Mouse (Mus musculus) heart, embryonic 13.5 days (tissue): ENCODE data around the gene Stk33. TPM values are rescaled to one million over a fixed set of nuclear protein-coding genes. Genes with fewer than 3 reads are reported as not detected.

Experiments used
- ATAC-seq: fragments of 200-750 bp; cut with Nextera tagmentation; 2 replicates; pipeline ENCODE4 v1.8.0; 2017; ENCODE audit warnings: moderate TSS enrichment; ENCODE audit not compliant: insufficient number of reproducible peaks, low FRiP score, low TSS enrichment; ENCODE audit errors: extremely low read depth
- H3K27ac ChIP-seq: fragments of 300-500 bp; sonication (generic); replicated peaks from 2 replicates; pipeline ENCODE4 v1.5.1; 2015; ENCODE audit warnings: moderate library complexity, mild to moderate bottlenecking, inconsistent platforms
- H3K27me3 ChIP-seq: fragments of 300-500 bp; sonication (generic); replicated peaks from 2 replicates; pipeline ENCODE4 v1.6.1; 2015; ENCODE audit warnings: mild to moderate bottlenecking, inconsistent platforms
- H3K36me3 ChIP-seq: fragments of 300-500 bp; sonication (generic); 2 replicates; pipeline ENCODE4 v1.6.1; 2015; ENCODE audit warnings: mild to moderate bottlenecking, inconsistent platforms
- H3K4me1 ChIP-seq: fragments of 300-500 bp; sonication (generic); 2 replicates; pipeline ENCODE4 v1.6.1; 2015; ENCODE audit warnings: inconsistent platforms
- H3K4me2 ChIP-seq: fragments of 300-500 bp; sonication (generic); 2 replicates; pipeline ENCODE4 v1.6.1; 2015; ENCODE audit warnings: inconsistent platforms, mild to moderate bottlenecking, moderate library complexity
- H3K4me3 ChIP-seq: fragments of 300-500 bp; sonication (generic); 2 replicates; pipeline ENCODE4 v1.5.1; 2015; ENCODE audit warnings: moderate library complexity, mild to moderate bottlenecking, inconsistent platforms
- H3K9ac ChIP-seq: fragments of 300-500 bp; sonication (generic); 2 replicates; pipeline ENCODE4 v1.6.1; 2015; ENCODE audit warnings: inconsistent platforms, mild to moderate bottlenecking, moderate library complexity
- H3K9me3 ChIP-seq: fragments of 300-500 bp; sonication (generic); 2 replicates; pipeline ENCODE4 v1.6.1; 2016; ENCODE audit warnings: inconsistent platforms
- WGBS: fragments of 180-500 bp; shearing (Covaris S2); methylation state at CpG from one replicate; pipeline ENCODE4 v1.1.7; 2015; ENCODE audit warnings: mixed read lengths; 5-methylcytosine and 5-hydroxymethylcytosine counted together
- polyA plus RNA-seq: library from polyadenylated mRNA; unstranded; fragments of >200 nt; fragmentation: Nextera tagmentation; extraction: Ambion mirVana; gene quantifications from 2 replicates; pipeline ENCODE4 v1.2.1, GENCODE M21; 2015

Gene Stk33
- polyA plus RNA-seq, 1 experiment from 2014 or later = 0.11 TPM

- peaks cover 4% of the 10 kb centered on the region; the same call in 1 of the 2 replicates for H3K4me1 ChIP-seq
- no peak overlapping the region for H3K4me3 ChIP-seq
- no peaks in the 10 kb centered on the region for H3K36me3 ChIP-seq
- no peaks in the 10 kb centered on the region for H3K9me3 ChIP-seq
- no peak overlapping the region for H3K9ac ChIP-seq
- no peaks in the 10 kb centered on the region; the same call in 1 of the 2 replicates for H3K27me3 ChIP-seq
- no peak overlapping the region for H3K27ac ChIP-seq
- no peak overlapping the region for H3K4me2 ChIP-seq
- ATAC-seq = no peak
- 84% methylated on average over 4 of the region's 4 CpGs for WGBS
These were observed 156.8 kb downstream of the Stk33 start for GRCm38 (mm10) chr7:109282106-109282505.

- H3K27ac ChIP-seq = no peak overlapping the region
- H3K4me1 ChIP-seq = peaks cover 9% of the 10 kb centered on the region; the same call in 1 of the 2 replicates
- H3K4me3 ChIP-seq = no peak overlapping the region
- H3K36me3 ChIP-seq = no peaks in the 10 kb centered on the region
- WGBS = 63% methylated on average over 3 of the region's 3 CpGs
- no peak overlapping the region for H3K4me2 ChIP-seq
- H3K9me3 ChIP-seq = no peaks in the 10 kb centered on the region
- peaks cover 9% of the 10 kb centered on the region; the same call in 1 of the 2 replicates for H3K27me3 ChIP-seq
- no peak for ATAC-seq
- no peak overlapping the region for H3K9ac ChIP-seq
These were observed 162.3 kb downstream of the Stk33 start for GRCm38 (mm10) chr7:109276622-109277021.

- H3K9ac ChIP-seq = no peak overlapping the region
- H3K9me3 ChIP-seq = no peaks in the 10 kb centered on the region
- H3K27me3 ChIP-seq = peaks cover 9% of the 10 kb centered on the region; the same call in 1 of the 2 replicates
- no peaks in the 10 kb centered on the region for H3K36me3 ChIP-seq
- H3K4me3 ChIP-seq = no peak overlapping the region
- H3K4me2 ChIP-seq = no peak overlapping the region
- 63% methylated on average over 4 of the region's 4 CpGs for WGBS
- peaks cover 9% of the 10 kb centered on the region; the same call in 1 of the 2 replicates for H3K4me1 ChIP-seq
- no peak for ATAC-seq
- H3K27ac ChIP-seq = no peak overlapping the region
These were observed 163.0 kb downstream of the Stk33 start for GRCm38 (mm10) chr7:109275901-109276300.

- H3K27ac ChIP-seq = no peak overlapping the region
- H3K4me1 ChIP-seq = peaks cover 9% of the 10 kb centered on the region; the same call in 1 of the 2 replicates
- H3K27me3 ChIP-seq = peaks cover 9% of the 10 kb centered on the region
- no peaks in the 10 kb centered on the region for H3K9me3 ChIP-seq
- WGBS = 80% methylated on average over 3 of the region's 3 CpGs
- ATAC-seq = no peak
- no peak overlapping the region for H3K9ac ChIP-seq
- no peaks in the 10 kb centered on the region for H3K36me3 ChIP-seq
- H3K4me3 ChIP-seq = no peak overlapping the region
- no peak overlapping the region for H3K4me2 ChIP-seq
These were observed 163.7 kb downstream of the Stk33 start for GRCm38 (mm10) chr7:109275151-109275550.

GRCm38 (mm10) chr7:109274289-109274688 lies 164.6 kb downstream of the Stk33 start:
- H3K27me3 ChIP-seq = peaks cover 9% of the 10 kb centered on the region; the same call in 1 of the 2 replicates
- H3K36me3 ChIP-seq = no peaks in the 10 kb centered on the region
- no peak overlapping the region for H3K27ac ChIP-seq
- H3K9me3 ChIP-seq = no peaks in the 10 kb centered on the region
- no peak for ATAC-seq
- no peak overlapping the region for H3K4me3 ChIP-seq
- H3K4me2 ChIP-seq = no peak overlapping the region
- H3K9ac ChIP-seq = no peak overlapping the region
- WGBS = 49% methylated on average over 3 of the region's 3 CpGs
- peaks cover 9% of the 10 kb centered on the region; the same call in 1 of the 2 replicates for H3K4me1 ChIP-seq

- H3K27me3 ChIP-seq = peaks cover 12% of the 10 kb centered on the region
- no peaks in the 10 kb centered on the region for H3K36me3 ChIP-seq
- no peak overlapping the region for H3K9ac ChIP-seq
- H3K4me1 ChIP-seq = no peaks in the 10 kb centered on the region
- ATAC-seq = no peak
- 74% methylated on average over 4 of the region's 4 CpGs for WGBS
- H3K27ac ChIP-seq = no peak overlapping the region
- H3K4me2 ChIP-seq = no peak overlapping the region
- H3K9me3 ChIP-seq = no peaks in the 10 kb centered on the region
- no peak overlapping the region for H3K4me3 ChIP-seq
These were observed 169.8 kb downstream of the Stk33 start for GRCm38 (mm10) chr7:109269046-109269445.

GRCm38 (mm10) chr7:109267370-109267769 lies 171.5 kb downstream of the Stk33 start:
- H3K27ac ChIP-seq = no peak overlapping the region
- no peaks in the 10 kb centered on the region for H3K9me3 ChIP-seq
- no peak overlapping the region for H3K4me2 ChIP-seq
- H3K9ac ChIP-seq = no peak overlapping the region
- no peak overlapping the region for H3K4me3 ChIP-seq
- peaks cover 4% of the 10 kb centered on the region for H3K27me3 ChIP-seq
- no peaks in the 10 kb centered on the region for H3K4me1 ChIP-seq
- WGBS = 65% methylated on average over 4 of the region's 4 CpGs
- ATAC-seq = no peak
- H3K36me3 ChIP-seq = no peaks in the 10 kb centered on the region

- Histone ChIP-seq H3K4me3 (no peak overlapping the region), H3K36me3 (no peaks in the 10 kb centered on the region), H3K4me2 (no peak overlapping the region), H3K27me3 (peaks cover 2% of the 10 kb centered on the region), H3K27ac (no peak overlapping the region), H3K4me1 (no peaks in the 10 kb centered on the region), H3K9ac (no peak overlapping the region), H3K9me3 (no peaks in the 10 kb centered on the region)
- no peak for ATAC-seq
- 44% methylated on average over 1 of the region's 1 CpGs for WGBS
These were observed 172.7 kb downstream of the Stk33 start for GRCm38 (mm10) chr7:109266181-109266580.

GRCm38 (mm10) chr7:109265606-109266005 lies 173.3 kb downstream of the Stk33 start:
- H3K27ac ChIP-seq = no peak overlapping the region
- no peak overlapping the region for H3K4me2 ChIP-seq
- H3K4me1 ChIP-seq = no peaks in the 10 kb centered on the region
- peaks cover 2% of the 10 kb centered on the region for H3K27me3 ChIP-seq
- H3K4me3 ChIP-seq = no peak overlapping the region
- WGBS = 79% methylated on average over 5 of the region's 5 CpGs
- H3K36me3 ChIP-seq = no peaks in the 10 kb centered on the region
- ATAC-seq = no peak
- H3K9me3 ChIP-seq = no peaks in the 10 kb centered on the region
- no peak overlapping the region for H3K9ac ChIP-seq

- H3K4me3 ChIP-seq = peak overlapping the region; percentile 24
- H3K27ac ChIP-seq = no peak overlapping the region
- no peaks in the 10 kb centered on the region for H3K36me3 ChIP-seq
- H3K9ac ChIP-seq = no peak overlapping the region
- H3K27me3 ChIP-seq = peaks cover 41% of the 10 kb centered on the region
- 24% methylated on average over 28 of the region's 28 CpGs for WGBS
- no peaks in the 10 kb centered on the region for H3K9me3 ChIP-seq
- H3K4me2 ChIP-seq = peak overlapping the region; percentile 56
- no peak for ATAC-seq
- peaks cover 3% of the 10 kb centered on the region; the same call in 1 of the 2 replicates for H3K4me1 ChIP-seq
These were observed 183.2 kb downstream of the Stk33 start for GRCm38 (mm10) chr7:109255506-109256352.

- Histone ChIP-seq H3K36me3 (no peaks in the 10 kb centered on the region), H3K27ac (no peak overlapping the region), H3K4me1 (peaks cover 3% of the 10 kb centered on the region; the same call in 1 of the 2 replicates), H3K9me3 (no peaks in the 10 kb centered on the region), H3K4me3 (no peak overlapping the region), H3K4me2 (no peak overlapping the region), H3K27me3 (peaks cover 50% of the 10 kb centered on the region), H3K9ac (no peak overlapping the region)
- no peak for ATAC-seq
- WGBS = 85% methylated on average over 3 of the region's 3 CpGs
These were observed 187.5 kb downstream of the Stk33 start for GRCm38 (mm10) chr7:109251418-109251817.

- H3K4me1 ChIP-seq = no peaks in the 10 kb centered on the region
- H3K36me3 ChIP-seq = no peaks in the 10 kb centered on the region
- no peak for ATAC-seq
- 77% methylated on average over 10 of the region's 10 CpGs for WGBS
- no peaks in the 10 kb centered on the region for H3K9me3 ChIP-seq
- H3K27ac ChIP-seq = no peak overlapping the region
- H3K4me2 ChIP-seq = no peak overlapping the region
- peaks cover 47% of the 10 kb centered on the region for H3K27me3 ChIP-seq
- H3K4me3 ChIP-seq = no peak overlapping the region
- H3K9ac ChIP-seq = no peak overlapping the region
These were observed 194.1 kb downstream of the Stk33 start for GRCm38 (mm10) chr7:109244776-109245175.
